Mouse (Mus musculus) small intestine, adult 2 months (tissue): ENCODE data around the gene Zfp53.

ENCODE experiments used
- CTCF ChIP-seq: fragments of 200-500 bp; IDR thresholded peaks from 2 replicates; pipeline ENCODE4 v1.5.1; 2012; ENCODE audit warnings: low read depth, mild to moderate bottlenecking, control low read depth, inconsistent platforms, low read length, moderate library complexity, mixed read lengths; ENCODE audit not compliant: insufficient replicate concordance, insufficient read length; ENCODE audit errors: extremely low read depth
- POLR2A ChIP-seq: fragments of 200-500 bp; IDR thresholded peaks from 2 replicates; pipeline ENCODE4 v1.6.1; 2012; ENCODE audit warnings: low read depth, mild to moderate bottlenecking, control low read depth, inconsistent platforms, low read length, moderate library complexity

GRCm38 (mm10) chr17:21509756-21510155, 21.0 kb downstream of the Zfp53 start:
- TF ChIP-seq CTCF (no peak), POLR2A (no peak)
